Mouse (Mus musculus): ENCODE data around the gene Arl13b.

DNA sequence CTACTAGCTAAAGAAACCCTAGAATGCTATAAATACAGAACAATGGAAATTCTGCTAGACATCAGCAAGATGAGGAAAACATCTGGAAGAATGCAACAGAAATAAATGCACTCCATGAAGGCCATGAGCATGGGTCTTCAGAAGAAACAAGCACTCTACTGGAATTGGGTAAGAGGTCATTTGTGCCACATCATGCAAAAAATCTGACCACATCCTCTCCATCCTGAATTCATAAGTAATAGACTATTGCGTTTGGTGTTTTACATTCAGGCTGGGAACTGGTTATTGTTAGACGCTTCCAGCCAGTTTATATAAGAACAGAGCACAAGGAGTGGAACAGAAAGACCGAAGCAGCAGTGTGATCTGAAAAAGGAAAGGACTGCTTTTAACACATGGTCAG, 48.0 kb downstream of the Arl13b start:
- TF ChIP-seq CTCF (IDR thresholded peaks at IDR 0.05; ENCODE audit: extremely low read depth, insufficient read depth, low read length) (no peak), POLR2A (IDR thresholded peaks at IDR 0.05; ENCODE audit: extremely low read depth, insufficient read depth, low read length) (no peak)

Data from cortical plate, adult 2 months (tissue).